Mouse (Mus musculus): ENCODE measurements around the gene Ifna11. TPM values are rescaled to one million over a fixed set of nuclear protein-coding genes. Genes with fewer than 3 reads are reported as not detected.

The Ifna11 gene
- polyA plus RNA-seq, 1 experiment = not detected

GRCm38 (mm10) chr4:88840058-88840457, 20.3 kb downstream of the Ifna11 start:
- H3K9ac ChIP-seq (ENCODE audit: low read depth, poor library complexity, severe bottlenecking) = no peak overlapping the region
- H3K27ac ChIP-seq (ENCODE audit: insufficient read depth, low read length) = no peak overlapping the region
- H3K4me3 ChIP-seq (ENCODE audit: low read depth, low read length) = no peak overlapping the region
- TF ChIP-seq EP300 (IDR thresholded peaks at IDR 0.05; ENCODE audit: insufficient read depth, low read depth, low read length) (no peak), CTCF (IDR thresholded peaks at IDR 0.05; ENCODE audit: low read depth, low read length) (no peak), POLR2A (IDR thresholded peaks at IDR 0.05; ENCODE audit: insufficient read depth, low read length) (no peak)
- no peaks in the 10 kb centered on the region for H3K27me3 ChIP-seq (ENCODE audit: control insufficient read depth, insufficient read depth, low read length, poor library complexity, severe bottlenecking)
- H3K36me3 ChIP-seq (ENCODE audit: control insufficient read depth, insufficient read depth, low read length, poor library complexity, severe bottlenecking) = no peaks in the 10 kb centered on the region
- no peaks in the 10 kb centered on the region for H3K9me3 ChIP-seq (replicated peaks; ENCODE audit: control insufficient read depth, insufficient read depth, low read length, poor library complexity, severe bottlenecking)
- no peaks in the 10 kb centered on the region for H3K4me1 ChIP-seq (ENCODE audit: control insufficient read depth, insufficient read depth, low read length)

DNA sequence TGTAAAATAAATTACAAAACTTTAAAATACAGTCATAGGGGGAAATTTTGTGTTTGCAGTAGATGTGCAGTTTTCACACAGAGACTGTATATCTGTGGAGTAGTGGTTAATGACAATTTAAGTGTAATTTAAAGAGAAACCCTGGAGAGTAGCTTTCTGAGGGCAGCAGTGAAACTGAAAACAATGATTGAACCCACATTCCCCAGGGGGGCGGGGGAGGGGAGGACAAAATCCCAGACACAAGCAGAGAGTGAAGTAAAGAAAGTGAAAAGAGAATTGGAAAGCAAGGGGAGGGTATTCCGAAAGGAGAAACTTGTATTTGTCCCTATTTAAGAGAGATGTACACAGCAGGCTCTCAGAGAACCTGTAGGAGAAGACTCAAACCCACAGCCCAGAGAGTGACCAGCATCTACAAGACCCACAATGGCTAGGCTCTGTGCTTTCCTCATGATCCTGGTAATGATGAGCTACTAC, 21.7 kb downstream of the Ifna11 start, which contains the start of gene Ifna4:
Gene Ifna4, plus strand, starts transcription at position 424 of the 474 bp plus-strand sequence.
- Histone ChIP-seq H3K27me3 (ENCODE audit: control insufficient read depth, insufficient read depth, low read length, poor library complexity, severe bottlenecking) (no peaks in the 10 kb centered on the region), H3K9ac (ENCODE audit: low read depth, poor library complexity, severe bottlenecking) (no peak within 1 kb of the TSS), H3K4me3 (ENCODE audit: low read depth, low read length) (no peak within 1 kb of the TSS), H3K4me1 (ENCODE audit: control insufficient read depth, insufficient read depth, low read length) (no peaks in the 10 kb centered on the region), H3K36me3 (ENCODE audit: control insufficient read depth, insufficient read depth, low read length, poor library complexity, severe bottlenecking) (no peaks in the 10 kb centered on the region), H3K27ac (ENCODE audit: insufficient read depth, low read length) (no peak within 1 kb of the TSS), H3K9me3 (replicated peaks; ENCODE audit: control insufficient read depth, insufficient read depth, low read length, poor library complexity, severe bottlenecking) (no peaks in the 10 kb centered on the region)
- TF ChIP-seq POLR2A (IDR thresholded peaks at IDR 0.05; ENCODE audit: insufficient read depth, low read length) = no peak

DNA sequence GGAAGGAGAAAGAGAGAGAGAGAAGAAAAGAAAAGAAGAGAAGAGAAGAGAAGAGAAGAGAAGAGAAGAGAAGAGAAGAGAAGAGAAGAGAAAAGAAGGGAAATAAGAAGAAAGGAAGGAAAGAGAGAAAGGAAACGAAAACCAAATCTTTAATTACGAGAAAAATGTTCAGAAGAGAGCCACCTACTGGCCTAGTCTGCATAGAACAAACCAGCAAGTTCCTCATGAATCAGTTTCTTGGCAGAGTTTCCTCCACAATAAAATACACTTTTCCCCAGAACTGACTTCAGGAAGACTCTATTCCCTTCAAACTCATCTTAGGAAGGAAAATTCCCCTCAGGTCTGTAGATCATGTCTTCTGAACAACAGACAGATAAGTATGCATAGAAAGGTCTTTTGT, 25.6 kb downstream of the Ifna11 start:
- H3K36me3 ChIP-seq (ENCODE audit: control insufficient read depth, insufficient read depth, low read length, poor library complexity, severe bottlenecking) = no peaks in the 10 kb centered on the region
- no peak overlapping the region for H3K27ac ChIP-seq (ENCODE audit: insufficient read depth, low read length)
- H3K4me1 ChIP-seq (ENCODE audit: control insufficient read depth, insufficient read depth, low read length) = no peaks in the 10 kb centered on the region
- TF ChIP-seq EP300 (IDR thresholded peaks at IDR 0.05; ENCODE audit: insufficient read depth, low read depth, low read length) = no peak
- H3K9me3 ChIP-seq (replicated peaks; ENCODE audit: control insufficient read depth, insufficient read depth, low read length, poor library complexity, severe bottlenecking) = no peaks in the 10 kb centered on the region
- H3K9ac ChIP-seq (ENCODE audit: low read depth, poor library complexity, severe bottlenecking) = no peak overlapping the region
- H3K27me3 ChIP-seq (ENCODE audit: control insufficient read depth, insufficient read depth, low read length, poor library complexity, severe bottlenecking) = no peaks in the 10 kb centered on the region
- no peak overlapping the region for H3K4me3 ChIP-seq (ENCODE audit: low read depth, low read length)

DNA sequence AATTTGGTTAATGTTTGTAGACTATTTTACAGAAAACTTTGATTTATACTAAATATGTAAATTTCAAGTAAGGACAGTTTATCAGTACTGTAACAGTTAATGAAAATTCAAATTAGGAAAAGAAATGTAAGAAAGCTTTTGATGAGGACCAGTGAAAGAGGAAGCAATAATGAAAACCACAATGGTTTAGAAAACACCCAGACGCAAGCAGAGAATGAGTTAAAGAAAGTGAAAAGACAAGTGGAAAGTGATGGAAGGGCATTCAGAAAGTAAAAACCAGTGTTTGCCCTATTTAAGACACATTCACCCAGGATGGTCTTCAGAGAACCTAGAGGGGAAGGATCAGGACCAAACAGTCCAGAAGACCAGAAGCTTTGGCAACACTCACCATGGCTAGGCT, 29.9 kb downstream of the Ifna11 start, which contains the start of gene Ifna1:
Gene Ifna1, plus strand, starts transcription at position 390 of the 400 bp plus-strand sequence.
- TF ChIP-seq EP300 (IDR thresholded peaks at IDR 0.05; ENCODE audit: insufficient read depth, low read depth, low read length) (no peak), POLR2A (IDR thresholded peaks at IDR 0.05; ENCODE audit: insufficient read depth, low read length) (no peak), CTCF (IDR thresholded peaks at IDR 0.05; ENCODE audit: low read depth, low read length) (no peak)
- H3K27ac ChIP-seq (ENCODE audit: insufficient read depth, low read length) = no peak within 1 kb of the TSS
- H3K27me3 ChIP-seq (ENCODE audit: control insufficient read depth, insufficient read depth, low read length, poor library complexity, severe bottlenecking) = no peaks in the 10 kb centered on the region
- H3K9me3 ChIP-seq (replicated peaks; ENCODE audit: control insufficient read depth, insufficient read depth, low read length, poor library complexity, severe bottlenecking) = no peaks in the 10 kb centered on the region
- no peak within 1 kb of the TSS for H3K4me3 ChIP-seq (ENCODE audit: low read depth, low read length)
- H3K4me1 ChIP-seq (ENCODE audit: control insufficient read depth, insufficient read depth, low read length) = no peaks in the 10 kb centered on the region
- H3K9ac ChIP-seq (ENCODE audit: low read depth, poor library complexity, severe bottlenecking) = no peak within 1 kb of the TSS
- H3K36me3 ChIP-seq (ENCODE audit: control insufficient read depth, insufficient read depth, low read length, poor library complexity, severe bottlenecking) = no peaks in the 10 kb centered on the region

- no peaks in the 10 kb centered on the region for H3K4me1 ChIP-seq (ENCODE audit: control insufficient read depth, insufficient read depth, low read length)
- no peaks in the 10 kb centered on the region for H3K9me3 ChIP-seq (replicated peaks; ENCODE audit: control insufficient read depth, insufficient read depth, low read length, poor library complexity, severe bottlenecking)
- H3K9ac ChIP-seq (ENCODE audit: low read depth, poor library complexity, severe bottlenecking) = no peak overlapping the region
- H3K36me3 ChIP-seq (ENCODE audit: control insufficient read depth, insufficient read depth, low read length, poor library complexity, severe bottlenecking) = no peaks in the 10 kb centered on the region
- TF ChIP-seq CTCF (IDR thresholded peaks at IDR 0.05; ENCODE audit: low read depth, low read length) = no peak
- no peak for TF ChIP-seq EP300 (IDR thresholded peaks at IDR 0.05; ENCODE audit: insufficient read depth, low read depth, low read length)
- TF ChIP-seq POLR2A (IDR thresholded peaks at IDR 0.05; ENCODE audit: insufficient read depth, low read length) = no peak
- no peak overlapping the region for H3K27ac ChIP-seq (ENCODE audit: insufficient read depth, low read length)
- H3K4me3 ChIP-seq (ENCODE audit: low read depth, low read length) = no peak overlapping the region
- H3K27me3 ChIP-seq (ENCODE audit: control insufficient read depth, insufficient read depth, low read length, poor library complexity, severe bottlenecking) = no peaks in the 10 kb centered on the region
Measured at GRCm38 (mm10) chr4:88851026-88851763, 31.4 kb downstream of the Ifna11 start.

DNA sequence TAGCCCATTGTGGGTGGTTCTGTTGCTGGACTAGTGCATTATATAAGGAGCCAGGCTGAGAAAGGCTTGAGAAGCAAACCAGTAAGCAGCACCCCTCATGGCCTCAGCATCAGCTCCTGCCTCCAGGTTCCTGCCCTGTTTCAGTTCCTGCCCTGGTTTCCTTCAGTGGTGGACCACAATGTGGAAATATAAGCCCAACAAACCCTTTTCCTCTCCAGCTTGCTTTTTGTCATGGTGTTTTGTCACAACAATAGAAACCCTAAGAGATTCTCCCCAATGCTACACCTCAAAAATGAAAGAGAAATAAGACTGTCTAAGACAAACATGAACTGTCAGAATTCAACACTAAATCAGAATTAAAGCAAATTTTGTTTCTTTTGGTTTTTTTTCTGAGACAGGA, 39.5 kb downstream of the Ifna11 start:
- Histone ChIP-seq H3K9me3 (replicated peaks; ENCODE audit: control insufficient read depth, insufficient read depth, low read length, poor library complexity, severe bottlenecking) (no peaks in the 10 kb centered on the region), H3K27me3 (ENCODE audit: control insufficient read depth, insufficient read depth, low read length, poor library complexity, severe bottlenecking) (no peaks in the 10 kb centered on the region), H3K36me3 (ENCODE audit: control insufficient read depth, insufficient read depth, low read length, poor library complexity, severe bottlenecking) (no peaks in the 10 kb centered on the region), H3K4me3 (ENCODE audit: low read depth, low read length) (no peak overlapping the region), H3K9ac (ENCODE audit: low read depth, poor library complexity, severe bottlenecking) (no peak overlapping the region), H3K27ac (ENCODE audit: insufficient read depth, low read length) (no peak overlapping the region), H3K4me1 (ENCODE audit: control insufficient read depth, insufficient read depth, low read length) (no peaks in the 10 kb centered on the region)
- TF ChIP-seq CTCF (IDR thresholded peaks at IDR 0.05; ENCODE audit: low read depth, low read length) (no peak), EP300 (IDR thresholded peaks at IDR 0.05; ENCODE audit: insufficient read depth, low read depth, low read length) (no peak), POLR2A (IDR thresholded peaks at IDR 0.05; ENCODE audit: insufficient read depth, low read length) (no peak)

Measured in ES-Bruce4 (cell line).